Mouse (Mus musculus) mammary gland, adult 2 months (tissue): Measurements from ENCODE around the gene Mtrex. TPM values are rescaled to one million over a fixed set of nuclear protein-coding genes. Genes with fewer than 3 reads are reported as not detected.

Experiments used
- polyA plus RNA-seq: library from polyadenylated mRNA; depleted of rRNA; stranded (reverse); fragments of >200 nt; gene quantifications from 2 replicates; pipeline ENCODE4 v1.2.3, GENCODE M21; 2012; ENCODE audit warnings: low replicate concordance; rRNA removed

Gene Mtrex
- 3.5 and 9.0 TPM in 2 replicates for polyA plus RNA-seq

GRCm38 (mm10) chr13:112927287-112928001 is at the start of gene Mtrex, which contains the start of gene Dhx29:
Mtrex (minus strand) TSS chr13:112927398.
Dhx29 (plus strand) TSS chr13:112927454.

Other genes starting within 250 kb of the Mtrex start
- gene Plpp1, start 126.6 kb downstream of the Mtrex start, polyA plus RNA-seq: 27.3 and 41.8 TPM in 2 replicates
- 2.3 and 4.4 TPM in 2 replicates for gene Dhx29, start 56 bp upstream of the Mtrex start, polyA plus RNA-seq
- gene Ccno, start 60.4 kb upstream of the Mtrex start, polyA plus RNA-seq: 1.0 and 2.2 TPM in 2 replicates
- gene Mcidas, start 66.4 kb upstream of the Mtrex start, polyA plus RNA-seq: not detected in 2 replicates
- gene Cdc20b, start 107.7 kb upstream of the Mtrex start, polyA plus RNA-seq: not detected in 2 replicates
- gene Gpx8, start 119.0 kb upstream of the Mtrex start, polyA plus RNA-seq: 6.2 and 16.7 TPM in 2 replicates
- gene Gzma, start 173.6 kb upstream of the Mtrex start, polyA plus RNA-seq: 1.3 and 3.1 TPM in 2 replicates